Mouse (Mus musculus) heart, adult 2 months (tissue): Measurements from ENCODE around the gene Trim41.

Experiments used
- CTCF ChIP-seq: fragments of 200-600 bp; IDR thresholded peaks from 2 replicates; pipeline ENCODE4 v1.8.1; 2022; ENCODE audit warnings: antibody characterized with exemption, mild to moderate bottlenecking, moderate library complexity
- POLR2A ChIP-seq: fragments of 200-500 bp; IDR thresholded peaks from 2 replicates; pipeline ENCODE4 v1.6.1; 2011; ENCODE audit warnings: mild to moderate bottlenecking, low read depth, low read length, control low read depth; ENCODE audit not compliant: insufficient read depth

- TF ChIP-seq CTCF: no peak
- no peak for TF ChIP-seq POLR2A
Observed at GRCm38 (mm10) chr11:48840805-48841204, 23.7 kb upstream of the Trim41 start.
